Mouse (Mus musculus) skeletal muscle tissue, adult 2 months (tissue): ENCODE results near the gene Txk.

Experiments
- DNase-seq: peaks from one replicate; pipeline ENCODE4 v3.0.0-alpha.2; 2012; ENCODE audit warnings: low read depth, low spot score

Txk gene

DNA sequence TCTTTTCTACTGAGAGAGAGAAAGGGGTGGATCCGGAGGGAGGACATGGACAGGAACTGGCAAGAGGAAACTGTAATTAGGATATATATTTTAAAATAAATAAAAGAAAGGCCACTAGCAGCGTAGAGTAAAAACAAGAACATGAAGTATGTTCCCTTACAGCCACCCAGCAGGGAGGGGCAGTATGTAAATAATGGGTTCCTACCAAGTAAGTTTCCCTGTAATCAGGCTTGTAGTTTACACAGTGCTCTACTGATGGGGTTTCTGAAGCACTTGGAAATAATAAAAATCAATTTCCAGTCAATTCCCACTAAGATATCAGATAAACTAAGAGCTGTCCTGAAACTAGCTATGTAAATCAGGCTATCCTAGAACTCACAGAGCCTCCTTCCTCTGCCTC is 57.9 kb downstream of the Txk start:
- DNase-seq: no peak

DNA sequence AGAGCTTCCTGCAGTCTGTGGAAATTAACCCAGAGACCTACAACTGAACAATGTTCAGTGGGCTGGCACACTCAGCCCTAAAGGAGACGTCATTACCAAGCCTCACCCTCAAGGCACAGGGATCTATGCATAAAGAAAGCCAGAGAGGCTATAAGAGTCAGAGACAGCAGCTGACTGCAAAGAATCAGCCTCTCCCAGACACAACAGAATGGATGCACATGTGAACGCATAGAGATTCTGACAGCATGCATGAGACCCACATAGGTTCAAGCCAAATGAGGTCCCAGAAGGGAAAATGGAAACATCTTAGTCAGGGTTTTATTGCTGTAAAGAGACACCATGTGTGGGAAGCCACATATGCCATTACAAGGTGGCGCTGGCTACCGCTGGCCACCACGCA is 62.1 kb downstream of the Txk start:
- DNase-seq: no peak

DNA sequence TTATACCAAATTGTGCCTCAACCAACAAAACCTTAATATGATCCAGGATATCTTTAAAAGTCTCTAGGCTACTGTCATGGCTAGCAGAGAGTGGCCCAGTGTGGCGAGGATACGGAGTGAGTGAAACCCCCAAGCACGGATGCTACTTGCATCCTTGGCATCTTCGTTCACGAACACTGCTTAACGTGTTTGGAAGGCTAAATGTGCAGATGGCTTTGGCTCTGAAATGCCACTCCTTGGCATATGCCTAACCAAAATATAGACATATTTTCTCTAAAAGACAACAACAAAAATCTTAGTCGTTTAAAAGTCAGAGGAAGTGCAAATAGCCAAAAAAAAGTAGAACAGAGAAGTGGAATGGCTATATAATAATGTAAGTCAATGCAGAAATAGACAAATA is 63.0 kb downstream of the Txk start:
- DNase-seq: no peak

GRCm38 (mm10) chr5:72681451-72681850 is 71.1 kb downstream of the Txk start:
- DNase-seq: no peak

GRCm38 (mm10) chr5:72674994-72675542 is 77.5 kb downstream of the Txk start:
- no peak for DNase-seq

DNA sequence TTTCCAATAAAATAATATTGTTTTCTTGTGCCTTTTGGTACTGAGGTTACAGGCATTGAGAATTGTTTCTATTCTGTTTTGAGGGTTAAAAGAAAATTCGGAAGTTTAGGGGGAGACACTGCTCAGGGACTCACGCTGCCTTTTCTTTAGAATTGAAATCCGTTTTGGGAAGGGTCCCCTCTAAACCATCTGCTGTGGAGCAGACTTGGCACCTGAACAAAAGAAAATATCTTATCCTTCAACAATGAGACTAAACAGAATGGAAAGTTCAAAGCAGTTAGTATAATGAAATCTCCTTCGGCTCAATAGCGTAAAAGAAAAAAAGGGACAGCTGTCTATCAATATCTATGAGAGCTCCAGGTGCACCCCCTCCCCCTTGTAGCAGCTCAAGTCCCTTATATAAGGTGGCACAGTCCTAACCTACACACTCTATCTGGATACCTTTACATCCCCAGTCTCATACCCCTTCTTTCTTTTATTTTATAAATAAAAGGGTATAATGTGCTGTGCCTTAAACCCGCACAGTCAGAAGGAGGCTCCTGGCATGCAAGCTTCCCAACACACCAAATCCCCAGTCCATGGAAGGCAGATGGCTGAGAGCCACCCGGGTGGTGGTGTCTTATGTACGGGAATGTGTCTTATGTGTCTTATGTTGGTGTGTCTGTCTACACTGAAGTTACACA is 81.4 kb downstream of the Txk start:
- DNase-seq: no peak

GRCm38 (mm10) chr5:72668351-72668750 is 84.2 kb downstream of the Txk start:
- no peak for DNase-seq

- no peak for DNase-seq
Observed at GRCm38 (mm10) chr5:72666428-72666827, 86.1 kb downstream of the Txk start.

- DNase-seq: peak; percentile 25
Observed at GRCm38 (mm10) chr5:72665281-72665680, 87.3 kb downstream of the Txk start.

GRCm38 (mm10) chr5:72664854-72665253 is 87.7 kb downstream of the Txk start:
- no peak for DNase-seq

DNA sequence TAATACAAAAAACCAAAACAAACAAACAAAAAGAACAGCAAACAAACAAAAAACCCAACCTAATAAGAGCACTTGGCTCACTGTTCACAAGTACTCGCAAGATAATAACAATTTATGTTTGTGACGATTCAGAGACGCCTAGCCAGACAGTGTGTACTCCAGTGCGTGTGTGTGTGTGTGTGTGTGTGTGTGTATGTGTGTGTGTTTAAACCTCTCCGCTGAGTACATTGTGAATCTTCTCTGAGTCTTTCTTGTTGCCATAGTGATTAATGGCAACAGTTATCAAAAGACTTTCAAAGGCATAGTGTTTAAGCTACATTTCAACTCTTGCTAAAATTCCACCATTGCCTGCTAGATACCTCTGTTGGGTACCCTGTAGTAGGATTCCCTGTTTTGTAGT is 88.5 kb downstream of the Txk start:
- no peak for DNase-seq

DNA sequence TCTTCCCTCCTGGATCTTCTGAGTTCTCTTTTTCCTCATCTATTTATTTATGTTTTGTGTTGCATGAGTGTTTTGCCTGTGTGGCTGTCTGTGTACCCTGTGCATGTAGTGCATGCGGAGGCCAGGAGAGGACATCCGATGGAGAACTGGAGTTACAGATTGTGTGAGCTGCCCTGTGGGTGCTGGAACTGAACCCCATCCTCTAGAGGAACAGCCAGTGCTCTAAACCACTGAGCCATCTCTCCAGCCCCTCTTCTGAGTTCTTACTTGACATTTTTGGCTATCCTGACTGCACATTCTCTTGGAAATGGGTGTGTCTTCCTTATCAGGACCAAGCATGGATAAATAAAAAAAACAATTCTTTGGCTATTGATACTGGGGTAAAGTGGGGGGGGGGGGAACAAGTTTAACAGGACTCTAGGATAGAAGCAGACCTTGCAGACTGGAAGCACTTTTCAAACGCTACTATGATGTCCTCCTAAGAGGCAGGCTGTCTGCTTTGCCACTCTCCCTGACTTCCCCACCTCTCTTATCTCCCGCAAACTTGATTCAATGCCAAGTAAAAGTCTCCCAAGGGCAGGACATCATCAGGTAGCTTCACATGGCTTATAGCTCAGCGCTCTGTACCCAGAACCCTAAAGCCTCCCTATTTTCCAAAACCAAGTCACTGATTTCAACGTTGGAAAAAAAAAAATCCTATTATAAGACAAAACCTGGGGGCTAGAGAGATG is 91.4 kb downstream of the Txk start:
- DNase-seq: no peak

- DNase-seq: no peak
Observed at GRCm38 (mm10) chr5:72658375-72658774, 94.2 kb downstream of the Txk start.

GRCm38 (mm10) chr5:72656270-72656791 is 96.2 kb downstream of the Txk start:
- no peak for DNase-seq

GRCm38 (mm10) chr5:72653068-72653674 is 99.4 kb downstream of the Txk start:
- DNase-seq: no peak

DNA sequence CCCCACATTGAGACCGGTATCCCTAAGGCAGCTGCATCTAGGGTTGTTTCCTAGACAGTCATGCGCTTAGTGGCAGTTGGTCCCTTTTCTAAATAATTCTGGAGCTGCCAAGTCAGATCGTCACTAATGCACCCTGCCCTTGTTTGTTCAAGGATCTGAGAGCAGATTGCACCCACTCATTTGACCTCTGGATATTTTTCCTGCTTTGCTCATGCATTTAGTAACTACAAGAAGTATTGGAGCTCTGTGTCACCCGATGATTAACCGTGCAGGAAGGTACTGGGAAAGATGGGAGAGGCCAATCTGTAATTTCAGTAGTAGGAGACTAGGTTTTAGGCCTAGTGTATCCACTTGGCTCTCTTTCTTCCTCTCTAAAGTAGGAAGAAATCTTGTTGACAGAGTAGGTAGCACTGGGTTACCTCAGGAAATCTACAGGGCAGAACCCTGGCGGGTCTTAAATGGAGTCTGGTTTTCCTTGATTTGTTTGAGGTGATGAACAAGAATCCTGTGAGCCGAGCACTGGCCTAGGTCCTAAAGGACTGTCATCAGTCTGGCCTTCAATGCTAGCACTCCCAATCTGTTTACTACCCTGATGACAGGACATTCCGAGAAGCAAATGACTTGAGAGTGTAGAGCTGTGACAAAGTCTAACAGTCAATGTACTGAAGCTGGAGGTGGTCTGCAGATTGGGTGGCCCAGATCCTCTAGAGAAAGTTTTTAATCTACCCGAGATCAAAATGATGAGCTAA is 103.4 kb downstream of the Txk start:
- DNase-seq: no peak

DNA sequence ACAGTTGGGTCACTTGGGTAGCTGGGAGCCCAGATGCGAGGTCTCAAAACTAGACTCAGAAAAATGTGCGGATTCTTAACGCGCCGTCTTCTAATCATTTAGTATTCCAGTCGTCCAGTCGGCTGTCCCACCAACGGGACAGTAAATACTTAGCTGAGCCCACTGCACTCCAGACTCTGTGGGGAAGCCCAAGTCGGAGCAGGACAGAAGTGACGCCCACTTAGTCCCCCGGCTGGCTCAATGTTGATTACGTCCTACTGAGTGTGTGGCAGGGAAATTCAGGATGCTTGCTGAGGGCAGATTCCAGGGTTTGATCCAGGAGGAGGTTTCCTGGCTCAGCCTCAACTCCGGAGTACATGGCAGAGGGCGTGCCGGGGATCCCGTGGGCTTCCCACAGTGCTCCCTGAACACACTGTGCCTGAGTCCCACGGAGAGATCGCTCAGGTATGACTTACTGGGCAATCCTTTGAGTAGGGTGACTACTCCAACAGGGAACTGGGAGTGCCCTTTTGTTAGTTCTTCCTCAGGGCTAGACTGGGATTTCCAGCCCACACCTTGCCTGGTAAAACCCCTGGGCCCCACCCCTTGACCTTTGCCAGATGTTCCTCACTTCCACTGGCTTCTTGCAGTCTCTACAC is 104.5 kb downstream of the Txk start:
- DNase-seq: no peak

DNA sequence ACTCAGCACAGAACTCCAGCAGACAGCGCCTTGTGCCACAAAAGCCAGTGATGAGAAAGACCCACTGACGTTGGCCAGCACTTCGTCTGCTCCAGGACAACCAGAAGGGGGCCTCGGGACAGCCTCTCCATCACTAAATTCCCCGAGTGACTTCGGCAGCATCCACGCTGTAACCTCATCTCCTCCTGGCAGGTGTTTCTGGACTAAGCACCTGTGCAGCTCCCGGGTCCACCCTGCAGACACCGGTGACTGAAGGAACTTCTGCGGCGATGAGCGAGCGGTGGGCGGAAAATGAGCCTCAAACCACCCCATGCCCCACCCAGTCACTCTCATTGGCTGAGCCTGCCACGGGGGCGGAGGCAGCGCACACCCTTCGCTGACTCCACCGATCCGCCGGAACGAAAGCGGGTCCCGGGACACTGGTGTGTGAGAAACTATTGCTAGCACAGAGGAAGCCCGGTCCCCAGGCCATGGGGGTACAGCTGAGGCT is 105.1 kb downstream of the Txk start, which contains the start of gene Nipal1:
Nipal1 (plus strand) TSS at position 378 of the 490 bp plus-strand sequence.
- DNase-seq: peak; percentile 16

DNA sequence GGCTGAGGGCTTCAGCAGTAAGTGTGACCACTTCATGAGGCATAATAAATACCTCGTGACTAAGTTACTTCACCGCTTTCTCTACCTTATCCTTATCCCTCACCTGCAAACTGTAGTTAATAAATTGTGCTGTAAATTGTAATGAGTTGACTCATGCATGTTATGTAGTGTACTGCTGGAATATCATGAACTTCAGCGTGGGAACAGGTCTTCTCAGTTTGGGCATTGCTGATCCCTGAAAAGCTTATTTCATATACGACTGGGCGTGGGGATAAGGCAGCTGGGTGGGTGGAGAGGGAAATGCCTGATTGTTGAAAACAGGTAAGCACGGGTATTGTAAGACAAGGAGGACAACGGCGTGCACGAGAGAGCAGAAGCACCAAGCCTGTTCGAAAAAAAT is 105.6 kb downstream of the Txk start:
- DNase-seq: no peak

- no peak for DNase-seq
Observed at GRCm38 (mm10) chr5:72646131-72646530, 106.4 kb downstream of the Txk start.
